Mouse (Mus musculus) hindbrain, embryonic 15.5 days (tissue): Measurements from ENCODE around the gene Fgf12. TPM values are rescaled to one million over a fixed set of nuclear protein-coding genes. Genes with fewer than 3 reads are reported as not detected.

ENCODE experiments used
- ATAC-seq: fragments of 200-750 bp; cut with Nextera tagmentation; 2 replicates; pipeline ENCODE4 v1.8.0; 2017; ENCODE audit warnings: low read depth, moderate number of reproducible peaks, moderate TSS enrichment; ENCODE audit not compliant: low FRiP score
- H3K27ac ChIP-seq: fragments of 300-500 bp; sonication (generic); replicated peaks from 2 replicates; pipeline ENCODE4 v1.5.1; 2015; ENCODE audit warnings: mild to moderate bottlenecking, inconsistent platforms
- H3K27me3 ChIP-seq: fragments of 300-500 bp; sonication (generic); 2 replicates; pipeline ENCODE4 v1.6.1; 2015; ENCODE audit warnings: control low read depth, inconsistent platforms
- H3K36me3 ChIP-seq: fragments of 300-500 bp; sonication (generic); 2 replicates; pipeline ENCODE4 v1.6.1; 2015; ENCODE audit warnings: control low read depth, inconsistent platforms
- H3K4me1 ChIP-seq: fragments of 300-500 bp; sonication (generic); replicated peaks from 2 replicates; pipeline ENCODE4 v1.6.1; 2015; ENCODE audit warnings: control low read depth, inconsistent platforms
- H3K4me2 ChIP-seq: fragments of 300-500 bp; sonication (generic); 2 replicates; pipeline ENCODE4 v1.6.1; 2015; ENCODE audit warnings: moderate library complexity, mild to moderate bottlenecking, inconsistent platforms
- H3K4me3 ChIP-seq: fragments of 300-500 bp; sonication (generic); 2 replicates; pipeline ENCODE4 v1.5.1; 2015; ENCODE audit warnings: mild to moderate bottlenecking, inconsistent platforms
- H3K9ac ChIP-seq: fragments of 300-500 bp; sonication (generic); 2 replicates; pipeline ENCODE4 v1.6.1; 2015; ENCODE audit warnings: inconsistent platforms
- H3K9me3 ChIP-seq: fragments of 300-500 bp; sonication (generic); 2 replicates; pipeline ENCODE4 v1.6.1; 2016; ENCODE audit warnings: control low read depth, inconsistent platforms
- WGBS: fragments of 180-500 bp; shearing (Covaris S2); methylation state at CpG from one replicate; pipeline ENCODE4 v1.1.7; 2015; 5-methylcytosine and 5-hydroxymethylcytosine counted together
- polyA plus RNA-seq: library from polyadenylated mRNA; unstranded; fragments of >200 nt; fragmentation: Nextera tagmentation; extraction: Ambion mirVana; gene quantifications from 2 replicates; pipeline ENCODE4 v1.2.1, GENCODE M21; 2015

The Fgf12 gene
- polyA plus RNA-seq, 1 experiment from 2014 or later, result 50.9 TPM

- 81% methylated on average over 4 of the region's 4 CpGs for WGBS
- H3K9ac ChIP-seq, result no peak overlapping the region
- ATAC-seq, result no peak
- H3K27me3 ChIP-seq, result no peaks in the 10 kb centered on the region
- no peak overlapping the region for H3K4me3 ChIP-seq
- H3K9me3 ChIP-seq, result no peaks in the 10 kb centered on the region
- H3K36me3 ChIP-seq, result no peaks in the 10 kb centered on the region
- no peak overlapping the region for H3K27ac ChIP-seq
- no peaks in the 10 kb centered on the region for H3K4me1 ChIP-seq
- no peak overlapping the region for H3K4me2 ChIP-seq
These were observed 363.8 kb downstream of the Fgf12 start for GRCm38 (mm10) chr16:28389114-28389513.

DNA sequence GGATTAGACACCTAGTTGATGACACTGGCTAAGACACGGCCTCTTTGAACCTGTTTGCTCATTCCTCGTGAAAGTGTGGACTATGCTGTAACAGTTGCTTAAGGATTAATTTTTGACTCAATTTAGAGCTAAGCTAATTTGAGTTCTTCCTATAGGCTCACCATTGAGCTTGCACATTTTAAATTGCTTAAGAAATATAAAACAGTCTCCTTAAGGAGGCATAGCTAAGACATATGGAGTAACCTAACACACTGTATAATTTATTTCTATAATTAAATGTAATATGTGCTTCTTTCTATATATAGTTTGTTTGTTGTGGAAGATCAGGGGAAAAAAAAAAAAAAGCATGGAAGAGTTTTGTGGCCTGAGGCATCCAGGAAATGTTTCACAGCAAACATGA lies 378.1 kb downstream of the Fgf12 start:
- WGBS, result 83% methylated on average over 2 of the region's 2 CpGs

GRCm38 (mm10) chr16:28373311-28373710 lies 379.6 kb downstream of the Fgf12 start:
- Histone ChIP-seq H3K27me3 (no peaks in the 10 kb centered on the region), H3K4me3 (no peak overlapping the region), H3K27ac (no peak overlapping the region), H3K9me3 (no peaks in the 10 kb centered on the region), H3K4me1 (no peaks in the 10 kb centered on the region), H3K9ac (no peak overlapping the region), H3K36me3 (no peaks in the 10 kb centered on the region), H3K4me2 (no peak overlapping the region)
- no peak for ATAC-seq

More for the DNA sequence above, 378.1 kb downstream of the Fgf12 start:
- H3K27me3 ChIP-seq, result no peaks in the 10 kb centered on the region
- no peak overlapping the region for H3K27ac ChIP-seq
- no peak overlapping the region for H3K4me2 ChIP-seq
- H3K4me3 ChIP-seq, result no peak overlapping the region
- ATAC-seq, result no peak
- no peaks in the 10 kb centered on the region for H3K4me1 ChIP-seq
- H3K9ac ChIP-seq, result no peak overlapping the region
- no peaks in the 10 kb centered on the region for H3K9me3 ChIP-seq
- no peaks in the 10 kb centered on the region for H3K36me3 ChIP-seq

- Histone ChIP-seq H3K4me3 (no peak overlapping the region), H3K9me3 (no peaks in the 10 kb centered on the region), H3K9ac (no peak overlapping the region), H3K27me3 (no peaks in the 10 kb centered on the region), H3K36me3 (no peaks in the 10 kb centered on the region), H3K4me1 (no peaks in the 10 kb centered on the region), H3K4me2 (no peak overlapping the region), H3K27ac (no peak overlapping the region)
- ATAC-seq, result no peak
- WGBS, result 80% methylated on average over 2 of the region's 2 CpGs
These were observed 402.2 kb downstream of the Fgf12 start for GRCm38 (mm10) chr16:28350624-28351023.

DNA sequence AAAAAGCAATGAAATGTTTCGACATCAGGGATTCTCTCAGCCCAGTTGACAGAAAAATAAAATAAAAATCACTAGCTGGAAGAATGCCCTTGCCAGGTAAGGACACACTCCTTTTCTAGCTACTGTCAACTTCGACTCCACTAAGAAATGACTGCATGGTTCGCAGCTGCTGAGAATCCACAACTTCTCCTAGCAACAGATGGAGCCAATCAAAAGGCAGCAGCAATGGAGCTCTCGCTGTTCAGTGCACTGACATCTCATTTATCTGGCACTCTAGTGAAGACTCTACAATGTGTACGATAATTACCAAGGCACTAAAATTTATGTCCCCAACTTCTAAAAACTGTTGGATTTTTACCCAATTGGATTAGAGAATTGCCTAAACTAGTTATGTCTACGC lies 407.5 kb downstream of the Fgf12 start:
- Histone ChIP-seq H3K9ac (no peak overlapping the region), H3K4me3 (no peak overlapping the region), H3K4me2 (no peak overlapping the region), H3K36me3 (no peaks in the 10 kb centered on the region), H3K27ac (no peak overlapping the region), H3K4me1 (peaks cover 5% of the 10 kb centered on the region; the same call in 1 of the 2 replicates), H3K9me3 (no peaks in the 10 kb centered on the region), H3K27me3 (no peaks in the 10 kb centered on the region)
- 35% methylated on average over 6 of the region's 6 CpGs for WGBS
- ATAC-seq, result peak; percentile 89

- H3K4me2 ChIP-seq, result no peak overlapping the region
- no peak for ATAC-seq
These were observed 414.9 kb downstream of the Fgf12 start for GRCm38 (mm10) chr16:28337930-28338329.

DNA sequence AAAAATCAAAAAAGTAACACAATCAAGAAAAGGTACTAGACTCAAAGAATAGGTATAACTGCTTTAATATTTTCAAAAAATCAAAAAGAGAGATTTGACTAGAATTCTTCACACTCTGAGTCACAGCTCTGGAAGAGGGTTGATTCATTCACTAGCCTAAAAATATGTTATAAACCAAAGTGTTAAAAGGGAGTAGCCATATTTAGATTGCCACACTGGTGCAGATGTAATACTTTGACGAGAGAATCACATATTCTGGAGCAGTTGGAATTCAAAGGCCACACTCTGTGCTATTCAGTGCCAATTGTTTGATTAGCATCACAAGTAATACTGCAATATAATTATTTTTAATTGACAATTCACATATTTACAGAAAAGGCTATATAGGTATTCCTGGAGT lies 416.2 kb downstream of the Fgf12 start:
- no peaks in the 10 kb centered on the region for H3K9me3 ChIP-seq
- H3K27me3 ChIP-seq, result no peaks in the 10 kb centered on the region
- no peak overlapping the region for H3K9ac ChIP-seq
- H3K36me3 ChIP-seq, result no peaks in the 10 kb centered on the region
- no peak overlapping the region for H3K4me3 ChIP-seq
- no peaks in the 10 kb centered on the region for H3K4me1 ChIP-seq
- no peak for ATAC-seq
- no peak overlapping the region for H3K27ac ChIP-seq
- no peak overlapping the region for H3K4me2 ChIP-seq
- whole genome bisulfite sequencing, result 55% methylated on average over 1 of the region's 1 CpGs

More at GRCm38 (mm10) chr16:28337930-28338329, 414.9 kb downstream of the Fgf12 start:
- H3K36me3 ChIP-seq, result no peaks in the 10 kb centered on the region
- no peaks in the 10 kb centered on the region for H3K9me3 ChIP-seq
- no peak overlapping the region for H3K4me3 ChIP-seq
- H3K27ac ChIP-seq, result no peak overlapping the region
- H3K9ac ChIP-seq, result no peak overlapping the region
- H3K4me1 ChIP-seq, result no peaks in the 10 kb centered on the region
- 88% methylated on average over 1 of the region's 1 CpGs for WGBS
- no peaks in the 10 kb centered on the region for H3K27me3 ChIP-seq

DNA sequence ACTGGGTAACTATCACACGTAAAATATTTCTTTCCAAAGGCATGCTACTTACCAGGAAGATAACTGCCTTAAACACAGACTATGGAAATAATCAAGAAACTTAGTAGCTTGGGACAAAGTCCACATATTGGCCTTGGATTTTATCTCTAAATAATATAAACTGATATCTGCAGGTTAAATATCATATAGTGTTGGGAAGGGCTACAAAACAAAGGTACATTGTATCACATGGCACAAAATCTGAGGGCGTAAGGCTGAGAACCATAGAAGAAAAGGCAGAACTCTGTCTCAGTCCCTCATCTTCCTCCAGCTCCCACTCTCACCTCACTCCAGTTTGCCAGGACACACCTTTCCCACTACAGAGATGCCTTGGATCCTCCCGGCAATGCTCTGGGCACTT lies 417.8 kb downstream of the Fgf12 start:
- Histone ChIP-seq H3K9me3 (no peaks in the 10 kb centered on the region), H3K27ac (no peak overlapping the region), H3K4me1 (no peaks in the 10 kb centered on the region), H3K36me3 (no peaks in the 10 kb centered on the region), H3K9ac (no peak overlapping the region), H3K27me3 (no peaks in the 10 kb centered on the region), H3K4me2 (no peak overlapping the region), H3K4me3 (no peak overlapping the region)
- 92% methylated on average over 3 of the region's 3 CpGs for WGBS
- no peak for ATAC-seq

GRCm38 (mm10) chr16:28323576-28323975 lies 429.3 kb downstream of the Fgf12 start:
- H3K27me3 ChIP-seq, result no peaks in the 10 kb centered on the region
- 32% methylated on average over 3 of the region's 3 CpGs for WGBS
- H3K4me1 ChIP-seq, result no peaks in the 10 kb centered on the region
- no peak overlapping the region for H3K4me3 ChIP-seq
- no peaks in the 10 kb centered on the region for H3K36me3 ChIP-seq
- H3K9ac ChIP-seq, result no peak overlapping the region
- ATAC-seq, result no peak
- H3K4me2 ChIP-seq, result no peak overlapping the region
- no peak overlapping the region for H3K27ac ChIP-seq
- H3K9me3 ChIP-seq, result no peaks in the 10 kb centered on the region

DNA sequence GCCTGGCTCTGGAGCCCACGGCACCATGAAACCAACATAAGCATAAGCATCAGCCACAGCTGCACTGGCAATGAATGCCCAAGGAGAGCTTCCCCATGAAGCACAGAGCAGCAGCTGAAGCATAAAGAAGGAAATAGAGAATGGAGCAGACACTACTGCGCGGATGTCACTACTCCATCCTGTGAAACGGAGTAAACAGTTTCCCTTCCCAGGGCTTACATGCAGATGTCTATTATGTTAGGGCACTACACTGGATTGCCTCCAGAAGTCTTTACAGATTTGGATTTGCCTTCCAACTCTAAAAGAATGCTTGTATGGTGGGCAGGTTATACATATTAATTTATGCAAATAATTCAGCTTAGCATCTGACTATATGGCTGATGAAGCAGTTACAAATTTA lies 441.2 kb downstream of the Fgf12 start:
- WGBS, result 55% methylated on average over 4 of the region's 4 CpGs
- no peaks in the 10 kb centered on the region for H3K4me1 ChIP-seq
- H3K9me3 ChIP-seq, result no peaks in the 10 kb centered on the region
- H3K27ac ChIP-seq, result no peak overlapping the region
- no peak overlapping the region for H3K4me3 ChIP-seq
- H3K9ac ChIP-seq, result no peak overlapping the region
- H3K27me3 ChIP-seq, result no peaks in the 10 kb centered on the region
- no peaks in the 10 kb centered on the region for H3K36me3 ChIP-seq
- 0 out of 2 replicates have a peak, but pooled peaks have one; percentile 38 for ATAC-seq
- H3K4me2 ChIP-seq, result no peak overlapping the region

DNA sequence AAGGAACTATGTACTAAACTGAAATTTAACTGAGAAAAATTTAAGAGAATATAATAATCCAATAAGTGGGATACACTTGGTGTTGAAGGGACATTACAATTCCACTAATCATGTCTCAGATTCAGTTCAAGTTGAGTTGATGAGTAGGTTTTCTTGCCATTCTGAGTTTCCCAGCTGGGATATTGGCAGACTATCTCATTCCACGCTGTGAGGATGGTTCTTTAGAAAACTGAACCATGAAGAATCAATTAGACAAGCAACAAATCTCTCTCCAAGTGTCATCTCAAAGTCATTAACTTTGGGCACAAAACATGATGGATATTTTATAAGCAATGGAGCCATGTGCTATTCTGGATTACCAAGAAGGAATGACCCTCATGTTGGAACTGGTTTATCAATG lies 449.0 kb downstream of the Fgf12 start:
- ATAC-seq, result peak; percentile 66; the same call in 1 of the 2 replicates
- H3K27ac ChIP-seq, result no peak overlapping the region
- no peaks in the 10 kb centered on the region for H3K9me3 ChIP-seq
- no peak overlapping the region for H3K9ac ChIP-seq
- H3K36me3 ChIP-seq, result no peaks in the 10 kb centered on the region
- H3K4me3 ChIP-seq, result no peak overlapping the region
- 33% methylated on average over 1 of the region's 1 CpGs for WGBS
- no peaks in the 10 kb centered on the region for H3K4me1 ChIP-seq
- H3K27me3 ChIP-seq, result no peaks in the 10 kb centered on the region
- no peak overlapping the region for H3K4me2 ChIP-seq

GRCm38 (mm10) chr16:28289689-28290330 lies 463.1 kb downstream of the Fgf12 start:
- no peak for ATAC-seq
- Histone ChIP-seq H3K4me3 (no peak overlapping the region), H3K4me2 (no peak overlapping the region), H3K27ac (no peak overlapping the region), H3K36me3 (no peaks in the 10 kb centered on the region), H3K9me3 (no peaks in the 10 kb centered on the region), H3K4me1 (no peaks in the 10 kb centered on the region), H3K9ac (no peak overlapping the region), H3K27me3 (no peaks in the 10 kb centered on the region)
- 65% methylated on average over 4 of the region's 4 CpGs for WGBS

DNA sequence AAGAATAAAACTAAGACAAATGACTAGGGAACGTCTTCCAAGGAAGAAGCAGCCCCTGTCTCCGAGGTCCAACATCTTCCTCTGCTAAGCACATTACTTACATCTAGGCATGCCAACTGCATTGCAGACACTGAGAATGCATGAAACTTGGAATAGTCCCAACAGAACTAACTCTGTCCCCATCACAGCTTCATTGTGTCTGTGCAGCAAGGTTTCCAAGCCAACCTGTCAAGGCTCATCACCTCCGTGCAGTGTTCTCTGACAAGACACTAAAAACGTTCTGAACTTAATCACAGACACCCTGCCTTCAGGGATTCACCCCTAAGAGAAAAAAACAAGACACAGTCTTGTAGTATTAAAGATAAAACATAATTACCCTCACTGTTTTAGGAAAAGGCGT lies 495.0 kb downstream of the Fgf12 start:
- H3K27ac ChIP-seq, result 0 out of 2 replicates have a peak overlapping the region, but pooled peaks have one; percentile 14
- ATAC-seq, result no peak
- H3K9me3 ChIP-seq, result no peaks in the 10 kb centered on the region
- no peak overlapping the region for H3K4me2 ChIP-seq
- H3K4me1 ChIP-seq, result 0 out of 2 replicates have a peak, but pooled peaks cover 6% of the 10 kb centered on the region
- H3K9ac ChIP-seq, result no peak overlapping the region
- WGBS, result 49% methylated on average over 5 of the region's 5 CpGs
- H3K27me3 ChIP-seq, result no peaks in the 10 kb centered on the region
- H3K4me3 ChIP-seq, result no peak overlapping the region
- no peaks in the 10 kb centered on the region for H3K36me3 ChIP-seq
